Mouse (Mus musculus): ENCODE measurements around the gene Hipk1. TPM values are rescaled to one million over a fixed set of nuclear protein-coding genes. Genes with fewer than 3 reads are reported as not detected.

Gene Hipk1
- polyA plus RNA-seq (2021; fragmentation: Nextera tagmentation), result 12.0 and 15.8 TPM in 2 replicates
- long read RNA-seq, experiment 1, partial matches to known transcripts, result 2 of 21 reads
- long read RNA-seq, experiment 1, other reads (novel, unspliced or antisense), result 19 of 21 reads
- long read RNA-seq, experiment 2, partial matches to known transcripts, result 11 of 54 reads
- long read RNA-seq, experiment 2, other reads (novel, unspliced or antisense), result 43 of 54 reads

DNA sequence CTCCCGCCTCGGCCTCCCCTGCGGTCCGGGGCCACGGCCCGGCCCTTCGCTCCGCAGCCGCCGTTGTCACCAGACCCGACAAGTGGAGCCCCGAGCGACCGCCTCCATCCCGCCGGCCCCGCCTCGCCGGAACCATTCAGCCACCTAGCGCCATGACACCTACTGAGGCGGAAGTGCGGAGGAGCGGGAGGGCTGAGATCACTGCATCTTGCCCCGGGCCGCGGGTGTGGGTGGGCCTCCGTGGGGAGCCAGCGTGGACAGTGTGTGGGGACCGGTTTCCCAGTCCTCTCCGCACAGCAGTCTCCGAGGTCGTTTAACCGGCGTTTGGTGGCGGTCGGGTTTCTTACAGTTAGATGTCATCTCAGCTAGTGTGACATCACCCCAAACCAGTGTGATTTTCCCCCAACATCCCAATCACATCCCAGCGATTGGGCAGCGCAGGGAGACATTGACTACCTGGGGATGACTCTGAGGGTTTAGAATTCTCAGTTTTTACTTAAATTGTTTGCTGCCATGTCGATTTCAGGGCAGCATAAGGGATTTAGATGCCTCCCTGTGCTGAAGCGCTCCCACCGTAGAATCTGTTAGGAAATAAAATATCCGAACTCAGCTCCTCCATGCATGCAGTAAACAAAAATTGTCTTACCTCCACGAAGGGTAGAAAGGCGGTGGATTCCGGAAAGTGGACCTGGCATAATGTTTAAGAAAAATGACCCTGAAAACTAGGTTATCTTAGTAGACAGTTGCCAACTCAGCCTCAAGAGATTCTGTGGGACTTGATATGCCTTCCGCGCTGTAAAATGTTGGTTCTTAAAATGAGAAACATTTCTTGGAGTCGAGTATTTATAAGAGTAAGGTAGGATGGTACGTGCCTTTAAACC is at the start of gene Hipk1:
TSS of gene Hipk1 (minus strand) at position 334 of the 881 bp plus-strand sequence.

DNA sequence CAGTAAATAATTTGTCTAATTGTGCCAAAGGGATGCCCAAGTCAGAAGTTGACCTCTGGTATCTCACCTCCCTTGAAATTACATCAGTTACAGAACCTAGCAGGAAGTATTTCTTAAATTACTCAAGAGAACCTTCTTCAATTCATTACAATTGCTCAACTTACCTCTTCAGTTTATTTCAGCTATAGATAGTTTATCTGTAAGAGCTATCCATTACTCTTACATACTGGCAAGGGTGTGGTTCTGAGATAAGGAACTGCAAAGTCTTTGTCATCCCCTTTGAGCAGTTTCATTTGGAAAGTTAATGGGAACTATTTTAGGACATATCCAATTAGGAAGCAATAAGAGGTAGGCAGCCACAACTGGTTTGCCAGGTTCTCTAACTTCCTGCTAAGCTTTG is 41.1 kb upstream of the Hipk1 start, which contains the start of gene Bcl2l15:
TSS of gene Bcl2l15 (plus strand) at position 176 of the 400 bp plus-strand sequence.

DNA sequence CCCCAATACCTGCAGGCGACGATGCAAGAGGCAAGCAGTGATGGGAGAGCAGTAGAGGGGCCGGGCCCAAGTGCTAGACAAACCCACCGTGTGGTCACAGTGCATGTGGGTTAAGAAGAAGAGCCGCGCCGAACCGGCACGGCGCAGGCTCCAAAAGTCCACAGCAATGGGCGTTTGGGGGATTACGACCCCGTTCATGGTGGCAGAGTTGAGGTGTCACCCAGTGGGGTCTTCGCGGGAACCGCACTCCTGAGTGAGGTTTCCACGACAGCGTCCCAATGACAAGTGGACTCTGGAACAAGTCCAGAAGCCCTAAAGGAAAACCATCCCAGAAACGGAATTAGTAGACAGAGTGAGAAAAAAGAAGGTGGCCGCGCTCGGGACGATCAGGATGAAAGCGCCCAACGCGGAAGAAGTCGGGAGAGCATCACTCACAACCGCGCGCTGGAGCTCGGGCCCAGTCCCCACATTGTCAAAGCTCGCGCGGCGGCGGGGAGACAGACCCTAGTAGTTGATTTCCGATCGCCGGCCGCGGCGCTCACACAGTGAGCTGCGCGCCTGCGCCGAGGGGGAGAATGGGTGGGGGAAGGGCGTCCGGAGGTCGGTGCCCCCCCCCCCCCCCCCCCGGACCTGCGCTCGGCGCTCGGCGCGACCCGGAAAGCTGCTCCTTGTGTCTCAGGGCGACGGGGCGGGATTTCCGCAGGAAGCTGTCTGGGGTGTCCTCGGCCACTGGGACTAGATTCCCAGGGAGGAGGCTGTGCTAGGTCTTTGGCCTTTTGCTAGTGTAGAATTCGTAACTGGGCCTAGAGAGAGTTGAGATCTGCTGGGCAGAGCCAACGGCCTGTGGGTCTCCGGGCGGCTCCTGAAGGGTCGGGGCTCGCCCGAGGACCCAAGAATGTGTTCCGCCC is 17.8 kb upstream of the Hipk1 start, which contains the start of the genes Dclre1b, Ap4b1 and Gm43064:
TSS of gene Dclre1b (minus strand) at position 554 of the 908 bp plus-strand sequence.
TSS of gene Ap4b1 (plus strand) at position 630 of the 908 bp plus-strand sequence.
TSS of gene Gm43064 (plus strand) at position 683 of the 908 bp plus-strand sequence.

DNA sequence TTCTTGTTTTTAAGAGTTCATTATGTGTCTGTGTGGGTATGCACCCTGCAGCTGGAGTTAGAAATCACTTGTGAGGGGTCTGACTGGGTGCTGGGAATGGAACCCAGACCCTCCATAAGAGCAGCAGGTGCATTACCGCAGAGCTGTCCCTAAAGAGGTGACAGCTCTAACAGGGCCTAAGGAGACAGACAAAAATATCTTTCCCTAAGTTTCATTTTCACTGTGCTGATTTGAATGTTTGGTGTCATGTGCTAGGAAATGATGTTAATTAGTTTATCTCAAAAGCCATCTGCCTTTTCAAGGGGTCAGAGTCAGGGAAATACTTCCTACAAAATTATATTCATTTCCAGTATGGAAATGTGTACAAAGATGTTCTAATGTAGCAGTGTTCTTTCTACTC is 52.0 kb downstream of the Hipk1 start, which contains the start of gene Gm10964:
TSS of gene Gm10964 (plus strand) at position 38 of the 400 bp plus-strand sequence.

DNA sequence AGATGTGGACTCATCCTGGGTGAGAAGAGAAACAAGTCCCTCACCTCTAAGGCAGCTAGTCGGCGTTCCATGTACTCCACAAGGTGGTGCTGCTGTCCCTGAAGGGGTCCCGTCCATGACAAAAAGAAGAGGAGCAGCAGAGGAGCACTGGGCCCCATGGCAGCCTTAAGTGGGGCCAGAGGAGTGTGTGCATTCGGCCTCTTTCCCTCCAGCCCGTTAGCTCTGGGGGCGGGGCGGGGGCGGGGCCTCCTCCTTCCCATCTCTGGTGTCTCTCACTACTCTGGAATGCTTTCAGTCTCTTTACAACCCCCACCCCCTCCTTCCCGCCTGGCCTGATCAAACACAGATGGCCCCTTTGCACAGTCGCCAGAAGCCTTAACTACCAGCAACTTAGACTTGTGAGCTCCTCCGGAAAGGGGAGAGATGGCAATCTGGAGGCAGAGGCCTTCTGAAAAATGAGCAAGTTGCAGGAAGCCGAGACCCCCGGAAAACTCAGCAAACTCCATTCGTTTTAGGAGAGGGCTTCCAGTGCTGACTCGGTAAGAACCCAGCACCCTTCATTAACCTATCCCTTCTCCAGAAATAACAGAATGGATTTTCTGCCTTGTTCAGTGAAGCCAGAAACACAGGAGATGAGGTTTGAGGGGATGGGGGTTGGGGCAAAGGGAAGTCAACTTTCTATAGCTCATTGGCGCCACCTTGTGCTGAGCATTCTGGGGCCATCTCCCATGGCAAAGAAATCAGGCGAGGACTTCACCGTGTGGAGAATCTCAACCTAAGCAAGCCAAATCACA is 53.4 kb downstream of the Hipk1 start, which contains the start of gene Olfml3:
TSS of gene Olfml3 (minus strand) at position 224 of the 794 bp plus-strand sequence.

Other genes with a start within 250 kb of the Hipk1 start
- 2.2 and 2.7 TPM in 2 replicates for gene Syt6, start 216.3 kb downstream of the Hipk1 start, polyA plus RNA-seq (2021; fragmentation: Nextera tagmentation)
- 0.13 TPM in 1 of 2 replicates, not detected in the other for gene Atg4a-ps, start 145.5 kb downstream of the Hipk1 start, polyA plus RNA-seq (2021; fragmentation: Nextera tagmentation)
- 11.0 and 11.8 TPM in 2 replicates for gene Olfml3, start 53.6 kb downstream of the Hipk1 start, polyA plus RNA-seq (2021; fragmentation: Nextera tagmentation)
- gene Gm10964, start 52.2 kb downstream of the Hipk1 start, polyA plus RNA-seq (2021; fragmentation: Nextera tagmentation), result not detected in 2 replicates
- 3.6 and 5.9 TPM in 2 replicates for gene Dclre1b, start 17.9 kb upstream of the Hipk1 start, polyA plus RNA-seq (2021; fragmentation: Nextera tagmentation)
- 11.1 and 12.2 TPM in 2 replicates for gene Ap4b1, start 18.0 kb upstream of the Hipk1 start, polyA plus RNA-seq (2021; fragmentation: Nextera tagmentation)
- gene Gm43064, start 18.0 kb upstream of the Hipk1 start, polyA plus RNA-seq (2021; fragmentation: Nextera tagmentation), result 0.08 TPM in 1 of 2 replicates, not detected in the other
- 0.29 and 0.48 TPM in 2 replicates for gene Bcl2l15, start 41.0 kb upstream of the Hipk1 start, polyA plus RNA-seq (2021; fragmentation: Nextera tagmentation)
- 0.29 and 0.59 TPM in 2 replicates for gene Ptpn22, start 68.2 kb upstream of the Hipk1 start, polyA plus RNA-seq (2021; fragmentation: Nextera tagmentation)
- gene Rsbn1, start 122.6 kb upstream of the Hipk1 start, polyA plus RNA-seq (2021; fragmentation: Nextera tagmentation), result 6.0 TPM in 2 replicates
- 4.8 and 5.4 TPM in 2 replicates for gene Phtf1, start 176.5 kb upstream of the Hipk1 start, polyA plus RNA-seq (2021; fragmentation: Nextera tagmentation)

Measured in layer of hippocampus, adult 6 months (tissue).